Mouse (Mus musculus): ENCODE data around the gene Ppp1r21. TPM values are rescaled to one million over a fixed set of nuclear protein-coding genes. Genes with fewer than 3 reads are reported as not detected.
A peak's percentile ranks its signal among the peaks of the same experiment; 100 is the strongest.

The Ppp1r21 gene
- polyA plus RNA-seq, 1 experiment from 2014 or later = 19.6 TPM

GRCm38 (mm10) chr17:88596068-88596467, 66.2 kb downstream of the Ppp1r21 start:
- H3K9ac ChIP-seq (ENCODE audit: low read length) = no peak overlapping the region
- no peaks in the 10 kb centered on the region for H3K27me3 ChIP-seq (ENCODE audit: control insufficient read depth, insufficient read depth, low read length)
- no peak overlapping the region for H3K4me2 ChIP-seq (ENCODE audit: low read depth, low read length)
- no peaks in the 10 kb centered on the region for H3K36me3 ChIP-seq (ENCODE audit: control insufficient read depth, insufficient read depth, low read length)
- no peak for ATAC-seq (ENCODE audit: insufficient read depth, low FRiP score)
- H3K4me3 ChIP-seq (replicated peaks; ENCODE audit: low read length) = no peak overlapping the region
- WGBS = 76% methylated on average over 4 of the region's 4 CpGs
- H3K4me1 ChIP-seq (ENCODE audit: control insufficient read depth, insufficient read depth, low read length) = peaks cover 27% of the 10 kb centered on the region
- no peaks in the 10 kb centered on the region for H3K9me3 ChIP-seq (replicated peaks; ENCODE audit: control insufficient read depth, low read length)
- H3K27ac ChIP-seq (ENCODE audit: low read length) = no peak overlapping the region

GRCm38 (mm10) chr17:88596544-88597221, 66.8 kb downstream of the Ppp1r21 start:
- Histone ChIP-seq H3K4me1 (ENCODE audit: control insufficient read depth, insufficient read depth, low read length) (peaks cover 27% of the 10 kb centered on the region), H3K4me3 (replicated peaks; ENCODE audit: low read length) (peak overlapping the region; percentile 66), H3K27ac (ENCODE audit: low read length) (peak overlapping the region; percentile 95), H3K9me3 (replicated peaks; ENCODE audit: control insufficient read depth, low read length) (no peaks in the 10 kb centered on the region), H3K27me3 (ENCODE audit: control insufficient read depth, insufficient read depth, low read length) (no peaks in the 10 kb centered on the region), H3K4me2 (ENCODE audit: low read depth, low read length) (peak overlapping the region; percentile 87), H3K36me3 (ENCODE audit: control insufficient read depth, insufficient read depth, low read length) (no peaks in the 10 kb centered on the region), H3K9ac (ENCODE audit: low read length) (peak overlapping the region; percentile 83; the same call in 1 of the 2 replicates)
- no peak for ATAC-seq (ENCODE audit: insufficient read depth, low FRiP score)
- WGBS = 28% methylated on average over 16 of the region's 16 CpGs

DNA sequence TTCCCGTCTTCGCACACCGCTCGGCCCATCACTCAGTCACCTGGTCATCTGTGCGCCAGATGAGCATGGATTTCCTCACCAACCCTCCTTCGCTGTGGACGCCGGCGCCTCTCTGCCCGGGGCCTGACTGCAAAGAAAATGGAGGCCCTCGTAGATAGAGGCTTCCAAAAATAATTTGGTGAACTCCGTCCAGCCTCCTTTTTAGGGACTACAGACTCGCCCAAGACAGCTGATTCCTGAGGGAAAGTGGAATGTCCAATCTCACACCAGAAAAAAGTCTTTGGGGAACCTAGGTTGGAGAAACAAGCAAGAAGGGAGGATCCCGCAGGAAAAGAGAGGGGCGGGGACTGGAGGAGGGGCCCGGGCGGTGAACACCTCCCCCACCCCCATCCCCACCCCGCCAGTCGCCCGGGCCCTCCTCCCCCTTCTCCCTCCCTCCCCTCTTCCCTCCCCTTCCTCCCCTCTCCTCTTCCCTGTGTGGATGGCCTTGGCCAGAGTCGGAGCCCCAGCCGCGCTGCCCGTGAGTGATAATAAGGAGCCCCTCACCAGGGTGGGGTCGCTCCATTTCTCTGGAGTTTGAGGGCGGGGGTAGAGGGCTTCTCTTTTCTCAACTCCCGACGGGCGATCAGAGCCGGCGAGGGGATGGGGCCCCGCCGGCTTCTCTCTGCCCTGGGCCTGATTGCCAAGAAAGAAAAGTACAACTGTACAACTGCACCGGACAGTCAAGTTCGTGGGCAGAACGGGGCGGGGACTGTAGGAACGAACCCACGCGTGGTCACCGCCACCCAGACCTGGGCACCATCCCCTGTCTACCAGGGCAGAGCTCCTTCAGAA, 67.5 kb downstream of the Ppp1r21 start, which contains the start of gene Ston1:
Ston1 (plus strand) TSS at position 463 of the 834 bp plus-strand sequence.
- H3K27me3 ChIP-seq (ENCODE audit: control insufficient read depth, insufficient read depth, low read length) = no peaks in the 10 kb centered on the region
- no peaks in the 10 kb centered on the region for H3K9me3 ChIP-seq (replicated peaks; ENCODE audit: control insufficient read depth, low read length)
- H3K27ac ChIP-seq (ENCODE audit: low read length) = peak within 1 kb of the TSS; percentile 95
- peaks cover 27% of the 10 kb centered on the region for H3K4me1 ChIP-seq (ENCODE audit: control insufficient read depth, insufficient read depth, low read length)
- no peaks in the 10 kb centered on the region for H3K36me3 ChIP-seq (ENCODE audit: control insufficient read depth, insufficient read depth, low read length)
- peak; percentile 87 for ATAC-seq (ENCODE audit: insufficient read depth, low FRiP score)
- peak within 1 kb of the TSS; percentile 87 for H3K4me2 ChIP-seq (ENCODE audit: low read depth, low read length)
- WGBS = under 1% methylated on average over 38 of the region's 41 CpGs
- H3K9ac ChIP-seq (ENCODE audit: low read length) = peak within 1 kb of the TSS; percentile 83
- H3K4me3 ChIP-seq (replicated peaks; ENCODE audit: low read length) = peak within 1 kb of the TSS; percentile 66

GRCm38 (mm10) chr17:88598056-88598420, 68.1 kb downstream of the Ppp1r21 start:
- peak overlapping the region; percentile 87 for H3K4me2 ChIP-seq (ENCODE audit: low read depth, low read length)
- no peaks in the 10 kb centered on the region for H3K9me3 ChIP-seq (replicated peaks; ENCODE audit: control insufficient read depth, low read length)
- peak overlapping the region; percentile 95 for H3K27ac ChIP-seq (ENCODE audit: low read length)
- H3K9ac ChIP-seq (ENCODE audit: low read length) = peak overlapping the region; percentile 83
- H3K36me3 ChIP-seq (ENCODE audit: control insufficient read depth, insufficient read depth, low read length) = no peaks in the 10 kb centered on the region
- 9% methylated on average over 5 of the region's 5 CpGs for WGBS
- no peaks in the 10 kb centered on the region for H3K27me3 ChIP-seq (ENCODE audit: control insufficient read depth, insufficient read depth, low read length)
- H3K4me1 ChIP-seq (ENCODE audit: control insufficient read depth, insufficient read depth, low read length) = peaks cover 27% of the 10 kb centered on the region
- peak overlapping the region; percentile 66 for H3K4me3 ChIP-seq (replicated peaks; ENCODE audit: low read length)
- peak; percentile 27; the same call in 1 of the 2 replicates for ATAC-seq (ENCODE audit: insufficient read depth, low FRiP score)

- Histone ChIP-seq H3K4me1 (ENCODE audit: control insufficient read depth, insufficient read depth, low read length) (peaks cover 27% of the 10 kb centered on the region), H3K27ac (ENCODE audit: low read length) (peak overlapping the region; percentile 64), H3K36me3 (ENCODE audit: control insufficient read depth, insufficient read depth, low read length) (no peaks in the 10 kb centered on the region), H3K9ac (ENCODE audit: low read length) (peak overlapping the region; percentile 70), H3K4me3 (replicated peaks; ENCODE audit: low read length) (peak overlapping the region; percentile 66), H3K27me3 (ENCODE audit: control insufficient read depth, insufficient read depth, low read length) (no peaks in the 10 kb centered on the region), H3K4me2 (ENCODE audit: low read depth, low read length) (peak overlapping the region; percentile 87), H3K9me3 (replicated peaks; ENCODE audit: control insufficient read depth, low read length) (no peaks in the 10 kb centered on the region)
- WGBS = 18% methylated on average over 14 of the region's 14 CpGs
- no peak for ATAC-seq (ENCODE audit: insufficient read depth, low FRiP score)
These were observed 68.9 kb downstream of the Ppp1r21 start for GRCm38 (mm10) chr17:88598570-88599368.

DNA sequence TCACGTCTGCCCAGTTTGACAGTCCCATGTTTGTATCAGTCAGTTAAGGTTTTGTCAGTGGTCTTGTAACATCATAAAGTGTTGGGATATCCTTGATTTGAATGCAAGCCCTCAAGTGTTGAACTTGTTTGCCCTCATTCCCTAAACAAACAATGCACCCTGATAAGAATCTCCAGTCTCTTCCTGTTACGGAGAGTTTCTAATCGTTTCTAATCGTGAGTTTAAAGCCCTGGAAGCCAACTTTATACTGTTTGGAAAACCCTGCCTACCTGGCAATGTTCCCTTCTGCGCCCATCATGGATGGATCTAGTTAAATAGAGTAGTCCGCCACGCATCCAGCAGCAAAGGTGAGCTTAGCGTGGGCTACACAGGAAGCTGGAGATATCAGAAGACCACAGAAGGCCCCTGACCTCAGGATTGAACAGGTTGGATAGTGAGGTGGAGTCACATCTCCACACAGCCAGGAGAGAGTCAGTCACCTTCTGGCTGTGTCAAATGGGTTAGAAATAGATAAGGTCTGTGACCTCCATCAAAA, 70.6 kb downstream of the Ppp1r21 start:
- Histone ChIP-seq H3K4me1 (ENCODE audit: control insufficient read depth, insufficient read depth, low read length) (peaks cover 27% of the 10 kb centered on the region), H3K9ac (ENCODE audit: low read length) (no peak overlapping the region), H3K9me3 (replicated peaks; ENCODE audit: control insufficient read depth, low read length) (no peaks in the 10 kb centered on the region), H3K36me3 (ENCODE audit: control insufficient read depth, insufficient read depth, low read length) (no peaks in the 10 kb centered on the region; the same call in 1 of the 2 replicates), H3K4me2 (ENCODE audit: low read depth, low read length) (no peak overlapping the region), H3K27ac (ENCODE audit: low read length) (no peak overlapping the region), H3K27me3 (ENCODE audit: control insufficient read depth, insufficient read depth, low read length) (no peaks in the 10 kb centered on the region), H3K4me3 (replicated peaks; ENCODE audit: low read length) (no peak overlapping the region)
- ATAC-seq (ENCODE audit: insufficient read depth, low FRiP score) = no peak
- WGBS = 63% methylated on average over 8 of the region's 8 CpGs

GRCm38 (mm10) chr17:88603943-88604342, 74.0 kb downstream of the Ppp1r21 start:
- ATAC-seq (ENCODE audit: insufficient read depth, low FRiP score) = no peak
- H3K9ac ChIP-seq (ENCODE audit: low read length) = no peak overlapping the region
- no peak overlapping the region for H3K4me3 ChIP-seq (replicated peaks; ENCODE audit: low read length)
- no peak overlapping the region for H3K27ac ChIP-seq (ENCODE audit: low read length)
- H3K9me3 ChIP-seq (replicated peaks; ENCODE audit: control insufficient read depth, low read length) = no peaks in the 10 kb centered on the region
- H3K36me3 ChIP-seq (ENCODE audit: control insufficient read depth, insufficient read depth, low read length) = no peaks in the 10 kb centered on the region; the same call in 1 of the 2 replicates
- H3K27me3 ChIP-seq (ENCODE audit: control insufficient read depth, insufficient read depth, low read length) = no peaks in the 10 kb centered on the region
- H3K4me1 ChIP-seq (ENCODE audit: control insufficient read depth, insufficient read depth, low read length) = peaks cover 19% of the 10 kb centered on the region
- 76% methylated on average over 11 of the region's 11 CpGs for WGBS
- H3K4me2 ChIP-seq (ENCODE audit: low read depth, low read length) = no peak overlapping the region

DNA sequence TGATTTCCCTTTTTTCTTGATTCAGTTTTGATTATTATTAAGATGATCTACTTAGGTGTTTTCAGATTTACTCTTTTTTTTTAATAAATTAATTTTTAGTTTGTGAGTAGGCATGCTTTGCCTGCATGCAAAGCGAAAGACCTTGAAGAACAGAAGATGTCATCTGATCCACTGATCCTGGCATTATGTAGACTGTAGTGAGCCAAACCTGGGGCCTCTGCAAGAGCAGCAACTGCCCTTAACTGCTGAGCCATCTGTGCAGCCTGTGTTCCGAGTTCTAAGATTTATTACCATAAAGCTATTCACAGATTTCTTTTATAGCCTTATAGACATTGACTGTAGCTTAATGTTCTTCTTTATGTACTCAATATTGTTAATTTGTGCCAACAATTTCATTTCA, 76.1 kb downstream of the Ppp1r21 start:
- H3K9ac ChIP-seq (ENCODE audit: low read length) = no peak overlapping the region
- H3K27ac ChIP-seq (ENCODE audit: low read length) = no peak overlapping the region
- H3K36me3 ChIP-seq (ENCODE audit: control insufficient read depth, insufficient read depth, low read length) = no peaks in the 10 kb centered on the region; the same call in 1 of the 2 replicates
- 80% methylated on average over 2 of the region's 2 CpGs for WGBS
- H3K9me3 ChIP-seq (replicated peaks; ENCODE audit: control insufficient read depth, low read length) = no peaks in the 10 kb centered on the region
- no peak overlapping the region for H3K4me3 ChIP-seq (replicated peaks; ENCODE audit: low read length)
- no peaks in the 10 kb centered on the region for H3K27me3 ChIP-seq (ENCODE audit: control insufficient read depth, insufficient read depth, low read length)
- no peaks in the 10 kb centered on the region for H3K4me1 ChIP-seq (ENCODE audit: control insufficient read depth, insufficient read depth, low read length)
- H3K4me2 ChIP-seq (ENCODE audit: low read depth, low read length) = no peak overlapping the region
- ATAC-seq (ENCODE audit: insufficient read depth, low FRiP score) = no peak
